Mouse (Mus musculus) right cerebral cortex, postnatal 14 days (tissue): ENCODE results near the gene Erc2.
A peak's percentile ranks its signal among the peaks of the same experiment; 100 is the strongest.
"Not testable (repeated sequence)": the region's sequence is repeated elsewhere in the genome, so short reads cannot be mapped to it uniquely, and the experiment has no call there.

Source experiments
- DNase-seq: peaks from one replicate; pipeline ENCODE4 v3.0.0; 2022

The Erc2 gene

GRCm38 (mm10) chr14:27846875-27847274, 224.6 kb downstream of the Erc2 start:
- DNase-seq: peak; percentile 29

- DNase-seq: no peak
Observed at GRCm38 (mm10) chr14:27847291-27847690, 225.1 kb downstream of the Erc2 start.

- no peak for DNase-seq
Observed at GRCm38 (mm10) chr14:27851231-27851630, 229.0 kb downstream of the Erc2 start.

GRCm38 (mm10) chr14:27852606-27853005, 230.4 kb downstream of the Erc2 start:
- DNase-seq: peak; percentile 15

GRCm38 (mm10) chr14:27860371-27861046, 238.3 kb downstream of the Erc2 start:
- DNase-seq: no peak

- DNase-seq: no peak
Observed at GRCm38 (mm10) chr14:27862299-27862698, 240.1 kb downstream of the Erc2 start.

GRCm38 (mm10) chr14:27867386-27867785, 245.2 kb downstream of the Erc2 start:
- peak; percentile 15 for DNase-seq

- DNase-seq: no peak
Observed at GRCm38 (mm10) chr14:27873619-27874018, 251.4 kb downstream of the Erc2 start.

- peak; percentile 25 for DNase-seq
Observed at GRCm38 (mm10) chr14:27875991-27876411, 253.8 kb downstream of the Erc2 start.

- no peak for DNase-seq
Observed at GRCm38 (mm10) chr14:27881972-27882371, 259.7 kb downstream of the Erc2 start.

GRCm38 (mm10) chr14:27886337-27886736, 264.1 kb downstream of the Erc2 start:
- not testable (repeated sequence) for DNase-seq

- no peak for DNase-seq
Observed at GRCm38 (mm10) chr14:27887488-27887887, 265.3 kb downstream of the Erc2 start.

GRCm38 (mm10) chr14:27889650-27890049, 267.4 kb downstream of the Erc2 start:
- DNase-seq: no peak

GRCm38 (mm10) chr14:27892416-27892815, 270.2 kb downstream of the Erc2 start:
- DNase-seq: no peak

- no peak for DNase-seq
Observed at GRCm38 (mm10) chr14:27901772-27902171, 279.5 kb downstream of the Erc2 start.

GRCm38 (mm10) chr14:27921656-27922373, 299.6 kb downstream of the Erc2 start:
- no peak for DNase-seq

- DNase-seq: no peak
Observed at GRCm38 (mm10) chr14:27927369-27927768, 305.1 kb downstream of the Erc2 start.

GRCm38 (mm10) chr14:27933533-27933932, 311.3 kb downstream of the Erc2 start:
- no peak for DNase-seq

- DNase-seq: no peak
Observed at GRCm38 (mm10) chr14:27935714-27936113, 313.5 kb downstream of the Erc2 start.

- no peak for DNase-seq
Observed at GRCm38 (mm10) chr14:27937922-27938321, 315.7 kb downstream of the Erc2 start.

GRCm38 (mm10) chr14:27945276-27945675, 323.0 kb downstream of the Erc2 start:
- DNase-seq: no peak

GRCm38 (mm10) chr14:27946211-27946610, 324.0 kb downstream of the Erc2 start:
- DNase-seq: no peak

- DNase-seq: no peak
Observed at GRCm38 (mm10) chr14:27948391-27948790, 326.2 kb downstream of the Erc2 start.

- DNase-seq: no peak
Observed at GRCm38 (mm10) chr14:27953814-27954213, 331.6 kb downstream of the Erc2 start.
